Mouse (Mus musculus) E14TG2a.4 (cell line): ENCODE results near the gene Gm20458.

Source experiments
- CTCF ChIP-seq: conservative IDR thresholded peaks from 2 replicates; pipeline ENCODE4 v1.5.1; 2014; ENCODE audit warnings: low read length
- NANOG ChIP-seq: IDR thresholded peaks from 2 replicates; pipeline ENCODE4 v1.6.1; 2014; ENCODE audit warnings: borderline replicate concordance, low read length, mixed read lengths

DNA sequence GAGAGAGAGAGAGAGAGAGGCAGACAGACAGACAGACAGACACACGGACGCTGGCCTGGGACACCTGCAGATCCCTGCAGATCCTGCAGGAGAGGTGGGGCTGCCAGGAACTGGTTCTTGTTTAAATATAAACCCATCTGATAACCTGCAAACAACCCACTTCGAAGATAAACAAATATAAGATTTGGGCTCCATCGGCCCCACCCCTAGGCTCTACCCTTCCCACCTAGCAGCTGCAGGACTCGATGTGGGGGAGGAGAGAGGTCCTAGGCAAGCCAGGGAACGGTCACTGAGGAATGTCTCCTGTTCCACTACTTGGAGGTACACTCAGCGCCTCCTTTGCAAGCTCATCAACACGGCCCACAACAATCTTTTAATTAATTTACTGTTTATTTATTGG lies 22.5 kb upstream of the Gm20458 start:
- no peak for TF ChIP-seq CTCF
- no peak for TF ChIP-seq NANOG
